Mouse (Mus musculus) kidney, postnatal 0 days (tissue): ENCODE measurements at regions not wholly inside any gene's neighbourhood (a gene's known extent, or its start where the extent isn't known, plus 50 kb on each side); places are given as distances from the start of the nearest gene placed in this dataset.
A peak's percentile ranks its signal among the peaks of the same experiment; 100 is the strongest.

Experiments
- ATAC-seq: fragments of 200-750 bp; cut with Nextera tagmentation; replicated peaks from 2 replicates; pipeline ENCODE4 v1.8.0; 2017; ENCODE audit warnings: low read depth, moderate number of reproducible peaks, moderate TSS enrichment, moderate library complexity; ENCODE audit not compliant: low FRiP score
- DNase-seq: peaks from one replicate; pipeline ENCODE4 v3.0.0-alpha.2; 2016; ENCODE audit warnings: low spot score
- H3K27ac ChIP-seq: fragments of 300-500 bp; sonication (generic); 2 replicates; pipeline ENCODE4 v1.5.1; 2014; ENCODE audit warnings: mild to moderate bottlenecking
- H3K27me3 ChIP-seq: fragments of 300-500 bp; sonication (generic); 2 replicates; pipeline ENCODE4 v1.6.1; 2014; ENCODE audit warnings: low read length, mixed read lengths; ENCODE audit not compliant: insufficient read depth
- H3K36me3 ChIP-seq: fragments of 300-500 bp; sonication (generic); 2 replicates; pipeline ENCODE4 v1.6.1; 2014; ENCODE audit warnings: low read length, mixed read lengths; ENCODE audit not compliant: insufficient read depth
- H3K4me1 ChIP-seq: fragments of 300-500 bp; sonication (generic); replicated peaks from 2 replicates; pipeline ENCODE4 v1.6.1; 2014; ENCODE audit warnings: antibody characterized with exemption, low read length, mixed read lengths; ENCODE audit not compliant: insufficient read depth
- H3K4me2 ChIP-seq: fragments of 300-500 bp; sonication (generic); 2 replicates; pipeline ENCODE4 v1.6.1; 2014; ENCODE audit warnings: mild to moderate bottlenecking, low read length, moderate library complexity, mixed read lengths
- H3K4me3 ChIP-seq: fragments of 300-500 bp; sonication (generic); replicated peaks from 2 replicates; pipeline ENCODE4 v1.5.1; 2014; ENCODE audit warnings: low read depth, low read length
- H3K9ac ChIP-seq: fragments of 300-500 bp; sonication (generic); 2 replicates; pipeline ENCODE4 v1.6.1; 2014; ENCODE audit warnings: low read depth, low read length
- H3K9me3 ChIP-seq: fragments of 300-500 bp; sonication (generic); replicated peaks from 2 replicates; pipeline ENCODE4 v1.6.1; 2016; ENCODE audit warnings: low read length, inconsistent platforms, mixed read lengths
- CTCF ChIP-seq: IDR thresholded peaks from 2 replicates; pipeline ENCODE4 v1.5.1; 2016; ENCODE audit warnings: antibody characterized with exemption, low read depth, mild to moderate bottlenecking, moderate library complexity
- WGBS: fragments of 180-500 bp; shearing (Covaris S2); extraction: QIAGEN DNeasy Blood & Tissue Kit; methylation state at CpG from one replicate; pipeline ENCODE4 v1.1.7; 2014; 5-methylcytosine and 5-hydroxymethylcytosine counted together

- no peak overlapping the region for H3K4me3 ChIP-seq
- no peaks in the 10 kb centered on the region for H3K36me3 ChIP-seq
- no peaks in the 10 kb centered on the region for H3K4me1 ChIP-seq
- DNase-seq: no peak
- no peak for TF ChIP-seq CTCF
- no peak for ATAC-seq
- no peak overlapping the region for H3K4me2 ChIP-seq
- 77% methylated on average over 7 of the region's 7 CpGs for WGBS
- no peak overlapping the region for H3K27ac ChIP-seq
- H3K27me3 ChIP-seq: no peaks in the 10 kb centered on the region
- no peaks in the 10 kb centered on the region for H3K9me3 ChIP-seq
- no peak overlapping the region for H3K9ac ChIP-seq
These were observed 137.0 kb upstream of the Tenm3 start for GRCm38 (mm10) chr8:48980755-48981154.

DNA sequence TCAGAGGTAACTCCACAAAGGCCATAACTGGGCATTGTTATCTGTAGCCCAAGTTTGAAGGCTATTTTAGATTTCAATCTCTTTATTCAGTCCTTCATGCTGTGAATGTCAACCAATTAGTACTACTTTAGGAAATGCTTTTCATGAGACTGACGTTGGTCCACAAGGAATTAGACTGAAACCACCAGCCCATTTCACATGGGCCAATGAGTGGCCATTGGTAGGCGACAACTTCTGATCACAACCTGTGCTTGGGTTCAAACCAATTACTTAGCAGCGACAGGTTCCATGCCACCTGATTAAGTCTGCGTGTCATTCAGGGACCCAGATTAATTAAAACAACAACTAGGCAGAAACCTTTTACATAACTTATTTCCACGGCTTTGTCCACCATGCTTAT, 126.9 kb upstream of the Tenm3 start:
- no peak for TF ChIP-seq CTCF
- Histone ChIP-seq H3K4me2 (no peak overlapping the region), H3K27ac (no peak overlapping the region), H3K9me3 (no peaks in the 10 kb centered on the region), H3K36me3 (no peaks in the 10 kb centered on the region), H3K9ac (no peak overlapping the region), H3K4me1 (no peaks in the 10 kb centered on the region), H3K4me3 (no peak overlapping the region), H3K27me3 (no peaks in the 10 kb centered on the region)
- ATAC-seq: no peak
- DNase-seq: no peak
- 76% methylated on average over 5 of the region's 5 CpGs for WGBS

DNA sequence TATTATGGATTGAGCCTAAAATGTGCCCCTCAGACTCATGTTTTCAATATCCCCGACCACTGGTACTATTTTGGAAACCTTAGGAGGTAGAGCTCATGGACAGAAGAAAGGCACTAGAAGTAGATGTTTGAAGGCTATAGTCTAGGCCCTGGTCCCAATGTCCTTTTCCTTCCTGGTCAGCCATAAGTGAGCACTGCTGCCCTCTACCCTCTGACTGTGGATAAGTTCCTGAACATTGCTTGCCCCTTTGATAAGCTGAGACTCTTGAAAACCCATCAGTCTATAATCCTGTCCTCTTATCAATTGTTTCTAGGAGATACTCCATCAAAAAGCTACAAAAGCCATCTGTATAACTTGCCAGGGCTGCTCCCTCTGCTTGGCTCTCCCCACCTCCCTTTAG, 121.2 kb upstream of the Tenm3 start:
- H3K4me1 ChIP-seq: no peaks in the 10 kb centered on the region
- no peak overlapping the region for H3K27ac ChIP-seq
- TF ChIP-seq CTCF: peak; percentile 43
- H3K36me3 ChIP-seq: no peaks in the 10 kb centered on the region
- H3K4me2 ChIP-seq: no peak overlapping the region
- no peaks in the 10 kb centered on the region for H3K27me3 ChIP-seq
- no peak overlapping the region for H3K4me3 ChIP-seq
- no peak overlapping the region for H3K9ac ChIP-seq
- no peaks in the 10 kb centered on the region for H3K9me3 ChIP-seq
- DNase-seq (peak; percentile 31), ATAC-seq (no peak)
- 79% methylated on average over 1 of the region's 1 CpGs for WGBS

DNA sequence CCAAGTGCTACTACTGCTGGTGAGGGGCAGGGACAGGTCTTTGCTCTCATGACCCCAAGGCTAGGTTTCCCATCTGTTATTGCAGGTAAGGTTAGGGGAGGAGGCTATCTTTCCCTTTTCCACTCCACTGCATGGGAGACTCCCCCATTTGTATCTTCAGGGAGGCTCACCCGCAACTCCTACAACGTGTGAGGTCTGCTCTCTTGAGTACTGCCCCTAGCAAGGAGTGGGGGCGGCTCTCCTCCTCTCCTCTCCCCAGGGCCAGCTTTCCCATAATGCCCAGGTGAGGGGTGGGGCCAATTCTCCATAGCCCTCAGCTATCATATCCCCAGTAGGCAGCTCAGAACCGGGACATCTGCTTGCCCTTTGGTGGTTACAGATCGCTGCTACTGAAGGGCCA, 113.9 kb upstream of the Tenm3 start:
- no peaks in the 10 kb centered on the region for H3K27me3 ChIP-seq
- WGBS: 57% methylated on average over 5 of the region's 5 CpGs
- H3K9ac ChIP-seq: no peak overlapping the region
- no peaks in the 10 kb centered on the region for H3K9me3 ChIP-seq
- ATAC-seq (no peak; the same call in 1 of the 2 replicates), DNase-seq (no peak)
- H3K4me1 ChIP-seq: no peaks in the 10 kb centered on the region
- no peak for TF ChIP-seq CTCF
- no peak overlapping the region for H3K27ac ChIP-seq
- no peaks in the 10 kb centered on the region for H3K36me3 ChIP-seq
- no peak overlapping the region for H3K4me3 ChIP-seq
- H3K4me2 ChIP-seq: no peak overlapping the region

DNA sequence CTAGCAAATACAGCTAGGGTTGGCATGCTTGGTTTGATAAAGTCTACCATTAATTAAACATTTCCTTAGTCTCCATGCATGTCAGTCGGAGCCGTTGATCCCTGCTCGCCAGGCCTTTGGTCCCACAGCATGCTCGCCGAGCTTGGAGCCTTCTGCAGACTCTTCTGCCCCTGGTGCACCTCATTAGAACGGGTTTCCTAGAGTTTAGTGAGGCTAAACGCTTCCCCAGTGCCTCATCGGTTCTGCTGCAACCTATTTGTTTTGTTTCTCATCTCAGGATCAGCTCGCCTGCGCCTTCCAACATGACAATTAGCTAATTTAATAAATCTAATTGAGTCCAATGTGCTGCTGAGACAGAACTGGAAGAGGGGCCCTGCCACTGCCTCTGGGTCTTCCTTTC, 107.7 kb upstream of the Tenm3 start:
- DNase-seq: no peak
- TF ChIP-seq CTCF: no peak
- 86% methylated on average over 10 of the region's 10 CpGs for WGBS

GRCm38 (mm10) chr8:48944177-48944576, 100.4 kb upstream of the Tenm3 start:
- Histone ChIP-seq H3K9ac (no peak overlapping the region), H3K4me2 (no peak overlapping the region), H3K4me3 (no peak overlapping the region), H3K27me3 (no peaks in the 10 kb centered on the region), H3K4me1 (no peaks in the 10 kb centered on the region), H3K27ac (no peak overlapping the region), H3K36me3 (no peaks in the 10 kb centered on the region), H3K9me3 (no peaks in the 10 kb centered on the region)
- 14% methylated on average over 1 of the region's 1 CpGs for whole genome bisulfite sequencing
- no peak for TF ChIP-seq CTCF
- ATAC-seq (no peak), DNase-seq (no peak)

More for the DNA sequence above, 107.7 kb upstream of the Tenm3 start:
- Histone ChIP-seq H3K27ac (no peak overlapping the region), H3K9me3 (no peaks in the 10 kb centered on the region), H3K4me3 (no peak overlapping the region), H3K36me3 (no peaks in the 10 kb centered on the region), H3K4me2 (no peak overlapping the region), H3K9ac (no peak overlapping the region), H3K4me1 (no peaks in the 10 kb centered on the region), H3K27me3 (no peaks in the 10 kb centered on the region)
- no peak for ATAC-seq

DNA sequence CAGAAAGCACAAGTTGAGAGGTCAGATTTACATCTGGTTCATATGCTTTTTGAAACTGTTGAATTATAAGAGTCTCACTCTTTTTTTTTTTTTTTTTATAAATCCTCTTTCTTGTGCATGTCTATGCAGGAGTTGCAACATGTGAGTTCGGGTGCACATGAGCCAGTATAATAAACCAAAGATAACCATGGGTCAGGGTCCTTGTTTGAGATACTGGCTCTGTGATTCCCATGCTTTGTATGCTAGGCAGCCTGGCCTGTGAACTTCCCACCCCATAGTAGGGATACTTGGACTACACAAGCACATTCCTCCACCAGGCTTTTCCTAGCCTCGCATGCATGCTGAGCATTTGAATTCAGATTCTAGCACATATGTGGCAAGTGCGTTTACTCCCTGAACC, 93.4 kb upstream of the Tenm3 start:
- no peaks in the 10 kb centered on the region for H3K36me3 ChIP-seq
- no peak for TF ChIP-seq CTCF
- 91% methylated on average over 3 of the region's 3 CpGs for WGBS

More for the DNA sequence above, 93.4 kb upstream of the Tenm3 start:
- H3K27ac ChIP-seq: no peak overlapping the region
- DNase-seq: no peak
- H3K9ac ChIP-seq: no peak overlapping the region
- no peaks in the 10 kb centered on the region for H3K4me1 ChIP-seq
- ATAC-seq: no peak
- H3K9me3 ChIP-seq: no peaks in the 10 kb centered on the region
- no peak overlapping the region for H3K4me3 ChIP-seq
- H3K4me2 ChIP-seq: no peak overlapping the region
- H3K27me3 ChIP-seq: no peaks in the 10 kb centered on the region
